Mouse (Mus musculus) midbrain, embryonic 14.5 days (tissue): Measurements from ENCODE around the gene Dnajb3. TPM values are rescaled to one million over a fixed set of nuclear protein-coding genes. Genes with fewer than 3 reads are reported as not detected.
"Not testable (repeated sequence)": the region's sequence is repeated elsewhere in the genome, so short reads cannot be mapped to it uniquely, and the experiment has no call there.

Experiments used
- ATAC-seq: fragments of 200-750 bp; cut with Nextera tagmentation; 2 replicates; pipeline ENCODE4 v1.8.0; 2017; ENCODE audit warnings: moderate number of reproducible peaks, moderate library complexity; ENCODE audit not compliant: low FRiP score, low TSS enrichment
- DNase-seq: peaks from one replicate; pipeline ENCODE4 v3.0.0-alpha.2; 2015
- H3K27ac ChIP-seq: fragments of 300-500 bp; sonication (generic); replicated peaks from 2 replicates; pipeline ENCODE4 v1.5.1; 2014; ENCODE audit warnings: mild to moderate bottlenecking, low read depth, low read length, moderate library complexity
- H3K27me3 ChIP-seq: fragments of 300-500 bp; sonication (generic); 2 replicates; pipeline ENCODE4 v1.6.1; 2014; ENCODE audit warnings: low read length, control low read depth, mixed read lengths; ENCODE audit not compliant: control insufficient read depth, insufficient read depth
- H3K36me3 ChIP-seq: fragments of 300-500 bp; sonication (generic); 2 replicates; pipeline ENCODE4 v1.6.1; 2014; ENCODE audit warnings: low read length, control low read depth; ENCODE audit not compliant: control insufficient read depth, insufficient read depth
- H3K4me1 ChIP-seq: fragments of 300-500 bp; sonication (generic); 2 replicates; pipeline ENCODE4 v1.6.1; 2014; ENCODE audit warnings: mild to moderate bottlenecking, antibody characterized with exemption, low read length, control low read depth; ENCODE audit not compliant: control insufficient read depth, insufficient read depth
- H3K4me2 ChIP-seq: fragments of 300-500 bp; sonication (generic); 2 replicates; pipeline ENCODE4 v1.6.1; 2014; ENCODE audit warnings: mild to moderate bottlenecking, low read length, moderate library complexity
- H3K4me3 ChIP-seq: fragments of 300-500 bp; sonication (generic); replicated peaks from 2 replicates; pipeline ENCODE4 v1.5.1; 2014; ENCODE audit warnings: low read depth, low read length
- H3K9ac ChIP-seq: fragments of 300-500 bp; sonication (generic); replicated peaks from 2 replicates; pipeline ENCODE4 v1.6.1; 2014; ENCODE audit warnings: mild to moderate bottlenecking, low read length, moderate library complexity
- H3K9me3 ChIP-seq: fragments of 300-500 bp; sonication (generic); 2 replicates; pipeline ENCODE4 v1.6.1; 2016; ENCODE audit warnings: low read length, control low read depth, mixed read lengths; ENCODE audit not compliant: control insufficient read depth
- WGBS: fragments of 180-500 bp; shearing (Covaris S2); extraction: QIAGEN DNeasy Blood & Tissue Kit; methylation state at CpG from one replicate; pipeline ENCODE4 v1.1.7; 2014; 5-methylcytosine and 5-hydroxymethylcytosine counted together
- polyA plus RNA-seq: library from polyadenylated mRNA; unstranded; fragments of >200 nt; fragmentation: Nextera tagmentation; extraction: Ambion mirVana; gene quantifications from 2 replicates; pipeline ENCODE4 v1.2.1, GENCODE M21; 2014

Dnajb3 gene
- polyA plus RNA-seq, 1 experiment from 2014 or later: 14.2 TPM

- no peak for ATAC-seq
- Histone ChIP-seq H3K36me3 (no peaks in the 10 kb centered on the region), H3K4me2 (no peak overlapping the region), H3K4me1 (no peaks in the 10 kb centered on the region), H3K27me3 (no peaks in the 10 kb centered on the region), H3K27ac (no peak overlapping the region), H3K4me3 (no peak overlapping the region), H3K9me3 (peaks cover 79% of the 10 kb centered on the region), H3K9ac (no peak overlapping the region)
- no peak for DNase-seq
- 73% methylated on average over 7 of the region's 7 CpGs for WGBS
These were observed 22.5 kb upstream of the Dnajb3 start for GRCm38 (mm10) chr1:88228121-88228520.

GRCm38 (mm10) chr1:88227482-88227881, 21.9 kb upstream of the Dnajb3 start:
- H3K9ac ChIP-seq: no peak overlapping the region
- H3K27ac ChIP-seq: no peak overlapping the region
- H3K9me3 ChIP-seq: peaks cover 75% of the 10 kb centered on the region
- H3K4me1 ChIP-seq: no peaks in the 10 kb centered on the region
- no peak for ATAC-seq
- no peak overlapping the region for H3K4me3 ChIP-seq
- WGBS: 61% methylated on average over 2 of the region's 2 CpGs
- no peak overlapping the region for H3K4me2 ChIP-seq
- H3K36me3 ChIP-seq: no peaks in the 10 kb centered on the region
- no peaks in the 10 kb centered on the region for H3K27me3 ChIP-seq
- DNase-seq: no peak

GRCm38 (mm10) chr1:88226670-88227379, 21.2 kb upstream of the Dnajb3 start, which contains the start of gene Mroh2a:
Gene Mroh2a (plus strand): TSS chr1:88226986.
- WGBS: 57% methylated on average over 5 of the region's 5 CpGs
- Histone ChIP-seq H3K9ac (no peak within 1 kb of the TSS), H3K4me1 (no peaks in the 10 kb centered on the region), H3K27me3 (no peaks in the 10 kb centered on the region), H3K4me2 (no peak within 1 kb of the TSS), H3K4me3 (no peak within 1 kb of the TSS), H3K9me3 (peaks cover 74% of the 10 kb centered on the region), H3K27ac (no peak within 1 kb of the TSS), H3K36me3 (no peaks in the 10 kb centered on the region)
- ATAC-seq (no peak), DNase-seq (no peak)

- Histone ChIP-seq H3K9me3 (peaks cover 63% of the 10 kb centered on the region), H3K27ac (no peak overlapping the region), H3K4me1 (no peaks in the 10 kb centered on the region), H3K36me3 (no peaks in the 10 kb centered on the region), H3K27me3 (no peaks in the 10 kb centered on the region), H3K9ac (no peak overlapping the region), H3K4me2 (no peak overlapping the region), H3K4me3 (no peak overlapping the region)
- ATAC-seq (no peak), DNase-seq (no peak)
These were observed 20.2 kb upstream of the Dnajb3 start for GRCm38 (mm10) chr1:88225741-88226140.

GRCm38 (mm10) chr1:88225301-88225700, 19.7 kb upstream of the Dnajb3 start:
- H3K27ac ChIP-seq, ATAC-seq, H3K4me1 ChIP-seq, DNase-seq, H3K27me3 ChIP-seq, H3K36me3 ChIP-seq, H3K9ac ChIP-seq, H3K4me2 ChIP-seq, H3K4me3 ChIP-seq: not testable (repeated sequence)
- whole genome bisulfite sequencing: 42% methylated on average over 2 of the region's 2 CpGs
- H3K9me3 ChIP-seq: peaks cover 58% of the 10 kb centered on the region

GRCm38 (mm10) chr1:88224029-88224776, 18.6 kb upstream of the Dnajb3 start:
- no peaks in the 10 kb centered on the region for H3K27me3 ChIP-seq
- WGBS: 70% methylated on average over 2 of the region's 2 CpGs
- H3K27ac ChIP-seq: no peak overlapping the region
- no peak for DNase-seq
- no peaks in the 10 kb centered on the region for H3K4me1 ChIP-seq
- no peak overlapping the region for H3K9ac ChIP-seq
- H3K36me3 ChIP-seq: no peaks in the 10 kb centered on the region
- H3K4me2 ChIP-seq: no peak overlapping the region
- H3K9me3 ChIP-seq: peaks cover 47% of the 10 kb centered on the region
- no peak overlapping the region for H3K4me3 ChIP-seq
- no peak for ATAC-seq

GRCm38 (mm10) chr1:88223591-88223990, 18.0 kb upstream of the Dnajb3 start:
- Histone ChIP-seq H3K4me3 (no peak overlapping the region), H3K27me3 (no peaks in the 10 kb centered on the region), H3K4me2 (no peak overlapping the region), H3K36me3 (no peaks in the 10 kb centered on the region), H3K9me3 (peaks cover 41% of the 10 kb centered on the region), H3K4me1 (no peaks in the 10 kb centered on the region), H3K9ac (no peak overlapping the region), H3K27ac (no peak overlapping the region)
- 51% methylated on average over 1 of the region's 1 CpGs for WGBS
- DNase-seq: no peak
- no peak for ATAC-seq

GRCm38 (mm10) chr1:88223011-88223515, 17.5 kb upstream of the Dnajb3 start:
- DNase-seq: not testable (repeated sequence)

GRCm38 (mm10) chr1:88222216-88222615, 16.6 kb upstream of the Dnajb3 start:
- no peaks in the 10 kb centered on the region for H3K4me1 ChIP-seq
- no peak for ATAC-seq
- no peak overlapping the region for H3K27ac ChIP-seq
- no peak overlapping the region for H3K4me3 ChIP-seq
- 49% methylated on average over 2 of the region's 2 CpGs for WGBS
- no peaks in the 10 kb centered on the region for H3K27me3 ChIP-seq
- no peak overlapping the region for H3K9ac ChIP-seq
- DNase-seq: no peak
- peaks cover 33% of the 10 kb centered on the region for H3K9me3 ChIP-seq
- H3K4me2 ChIP-seq: no peak overlapping the region
- H3K36me3 ChIP-seq: no peaks in the 10 kb centered on the region

More at GRCm38 (mm10) chr1:88223011-88223515, 17.5 kb upstream of the Dnajb3 start:
- not testable (repeated sequence) for H3K4me2 ChIP-seq, H3K9ac ChIP-seq, H3K27me3 ChIP-seq, H3K36me3 ChIP-seq, H3K4me1 ChIP-seq, ATAC-seq, H3K27ac ChIP-seq, H3K4me3 ChIP-seq
- H3K9me3 ChIP-seq: peaks cover 36% of the 10 kb centered on the region
